Mouse (Mus musculus) MEL (cell line): ENCODE measurements around the gene Myt1l. TPM values are rescaled to one million over a fixed set of nuclear protein-coding genes. Genes with fewer than 3 reads are reported as not detected.

Source experiments
- DNase-seq: peaks from one replicate; pipeline ENCODE4 v3.0.0; 2011; ENCODE audit warnings: low read depth, low spot score
- H3K27ac ChIP-seq: 2 replicates; pipeline ENCODE4 v1.5.1; 2012; ENCODE audit warnings: low read depth, mild to moderate bottlenecking, control low read depth, low read length, moderate library complexity; ENCODE audit not compliant: control insufficient read depth
- H3K27me3 ChIP-seq, 2 experiments: fragments of 150-350 bp in 1 of 2; sonication (generic) in 1 of 2; 2 replicates each; pipeline ENCODE4 v1.6.1; 2012; ENCODE audit warnings: low read length in 2 of 2, mild to moderate bottlenecking in 2 of 2, improper control_type of control experiment in 1 of 2, moderate library complexity in 1 of 2; ENCODE audit not compliant: insufficient read depth in 2 of 2, control insufficient read depth in 1 of 2
- H3K36me3 ChIP-seq, 2 experiments: 2 replicates each; pipeline ENCODE4 v1.6.1; 2012 to 2014; ENCODE audit warnings: low read length in 2 of 2, improper control_type of control experiment in 1 of 2, inconsistent platforms in 1 of 2, mild to moderate bottlenecking in 1 of 2; ENCODE audit not compliant: insufficient read depth in 2 of 2, control insufficient read depth in 1 of 2
- H3K4me1 ChIP-seq, 2 experiments: fragments of 150-350 bp in 1 of 2; sonication (generic) in 1 of 2; 2 replicates each; pipeline ENCODE4 v1.6.1; 2012; ENCODE audit warnings: low read length in 2 of 2, improper control_type of control experiment in 1 of 2, mild to moderate bottlenecking in 1 of 2; ENCODE audit not compliant: insufficient read depth in 2 of 2, control insufficient read depth in 1 of 2
- H3K4me3 ChIP-seq, 2 experiments: fragments of 150-350 bp in 1 of 2; sonication (generic) in 1 of 2; 2 replicates each; pipeline ENCODE4 v1.5.1; 2012; ENCODE audit warnings: low read depth in 2 of 2, low read length in 2 of 2, mild to moderate bottlenecking in 2 of 2, moderate library complexity in 2 of 2, control low read depth in 1 of 2, improper control_type of control experiment in 1 of 2; ENCODE audit not compliant: control insufficient read depth in 1 of 2, insufficient read depth in 1 of 2
- H3K79me2 ChIP-seq: 2 replicates; pipeline ENCODE4 v1.6.1; 2012; ENCODE audit warnings: mild to moderate bottlenecking, low read length, moderate library complexity; ENCODE audit not compliant: control insufficient read depth, poor library complexity, insufficient read depth
- H3K9ac ChIP-seq: 2 replicates; pipeline ENCODE4 v1.6.1; 2012; ENCODE audit warnings: low read depth, mild to moderate bottlenecking, control low read depth, low read length, moderate library complexity; ENCODE audit not compliant: control insufficient read depth, poor library complexity, severe bottlenecking
- H3K9me3 ChIP-seq: fragments of 150-350 bp; sonication (generic); replicated peaks from 2 replicates; pipeline ENCODE4 v1.6.1; 2012; ENCODE audit warnings: mild to moderate bottlenecking, low read length, improper control_type of control experiment, moderate library complexity; ENCODE audit not compliant: insufficient read depth
- BHLHE40 ChIP-seq: IDR thresholded peaks from 2 replicates; pipeline ENCODE4 v1.6.1; 2012; ENCODE audit warnings: low read depth, mild to moderate bottlenecking, inconsistent platforms, low read length, improper control_type of control experiment, borderline replicate concordance
- CHD1 ChIP-seq: IDR thresholded peaks from 2 replicates; pipeline ENCODE4 v1.6.1; 2012; ENCODE audit warnings: low read depth, mild to moderate bottlenecking, inconsistent platforms, low read length, improper control_type of control experiment
- CHD2 ChIP-seq: IDR thresholded peaks from 2 replicates; pipeline ENCODE4 v1.6.1; 2011; ENCODE audit warnings: low read length, improper control_type of control experiment
- CTCF ChIP-seq, 3 experiments: IDR thresholded peaks in 2 of 3; conservative IDR thresholded peaks in 1 of 3; 2 replicates each; pipeline ENCODE4 v1.5.1; 2011 to 2012; ENCODE audit warnings: low read length in 3 of 3, low read depth in 2 of 3, mild to moderate bottlenecking in 2 of 3, improper control_type of control experiment in 1 of 3, inconsistent platforms in 1 of 3, mixed read lengths in 1 of 3, moderate library complexity in 1 of 3; ENCODE audit not compliant: control insufficient read depth in 1 of 3, insufficient read depth in 1 of 3, poor library complexity in 1 of 3, severe bottlenecking in 1 of 3
- E2F4 ChIP-seq: IDR thresholded peaks from 2 replicates; pipeline ENCODE4 v1.6.1; 2011; ENCODE audit warnings: low read depth, low read length, improper control_type of control experiment, borderline replicate concordance
- EP300 ChIP-seq, 2 experiments: IDR thresholded peaks; 2 replicates each; pipeline ENCODE4 v1.6.1; 2011; ENCODE audit warnings: improper control_type of control experiment in 2 of 2, low read length in 2 of 2, low read depth in 1 of 2, mild to moderate bottlenecking in 1 of 2
- ETS1 ChIP-seq: IDR thresholded peaks from 2 replicates; pipeline ENCODE4 v1.6.1; 2012; ENCODE audit warnings: low read depth, mild to moderate bottlenecking, inconsistent platforms, low read length, improper control_type of control experiment, moderate library complexity
- GATA1 ChIP-seq: IDR thresholded peaks from 2 replicates; pipeline ENCODE4 v1.6.1; 2011; ENCODE audit warnings: low read depth, low read length, improper control_type of control experiment
- HCFC1 ChIP-seq: IDR thresholded peaks from 2 replicates; pipeline ENCODE4 v1.6.1; 2012; ENCODE audit warnings: low read depth, mild to moderate bottlenecking, inconsistent platforms, low read length, improper control_type of control experiment, moderate library complexity
- JUND ChIP-seq: IDR thresholded peaks from 2 replicates; pipeline ENCODE4 v1.6.1; 2011; ENCODE audit warnings: low read depth, mild to moderate bottlenecking, improper control_type of control experiment, low read length
- KAT2A ChIP-seq: conservative IDR thresholded peaks from 2 replicates; pipeline ENCODE4 v1.6.1; 2012; ENCODE audit warnings: low read depth, low read length, improper control_type of control experiment, inconsistent platforms
- MAX ChIP-seq: IDR thresholded peaks from 2 replicates; pipeline ENCODE4 v1.6.1; 2011; ENCODE audit warnings: low read length, improper control_type of control experiment
- MAZ ChIP-seq: IDR thresholded peaks from 2 replicates; pipeline ENCODE4 v1.6.1; 2012; ENCODE audit warnings: low read depth, mild to moderate bottlenecking, inconsistent platforms, low read length, improper control_type of control experiment
- MXI1 ChIP-seq: IDR thresholded peaks from 2 replicates; pipeline ENCODE4 v1.6.1; 2011; ENCODE audit warnings: mild to moderate bottlenecking, low read depth, low read length, improper control_type of control experiment
- MYB ChIP-seq: IDR thresholded peaks from 2 replicates; pipeline ENCODE4 v1.6.1; 2011; ENCODE audit warnings: mild to moderate bottlenecking, low read depth, low read length, improper control_type of control experiment
- NELFE ChIP-seq: IDR thresholded peaks from 2 replicates; pipeline ENCODE4 v1.6.1; 2011; ENCODE audit warnings: low read depth, low read length, improper control_type of control experiment
- NRF1 ChIP-seq: IDR thresholded peaks from 2 replicates; pipeline ENCODE4 v1.6.1; 2014; ENCODE audit warnings: low read depth, mild to moderate bottlenecking, inconsistent platforms, low read length, improper control_type of control experiment, moderate library complexity; ENCODE audit not compliant: poor library complexity, insufficient read depth, severe bottlenecking
- POLR2AphosphoS5 ChIP-seq: IDR thresholded peaks from 2 replicates; pipeline ENCODE4 v1.6.1; 2012; ENCODE audit warnings: low read depth, borderline replicate concordance, mild to moderate bottlenecking, inconsistent platforms, low read length, moderate library complexity, mixed read lengths
- RAD21 ChIP-seq: IDR thresholded peaks from 2 replicates; pipeline ENCODE4 v1.6.1; 2011; ENCODE audit warnings: mild to moderate bottlenecking, low read depth, low read length, improper control_type of control experiment
- SIN3A ChIP-seq: IDR thresholded peaks from 2 replicates; pipeline ENCODE4 v1.6.1; 2012; ENCODE audit warnings: low read length, improper control_type of control experiment, inconsistent platforms
- SMC3 ChIP-seq: IDR thresholded peaks from 2 replicates; pipeline ENCODE4 v1.6.1; 2011; ENCODE audit warnings: low read depth, low read length, improper control_type of control experiment
- TCF12 ChIP-seq: IDR thresholded peaks from 2 replicates; pipeline ENCODE4 v1.6.1; 2014; ENCODE audit warnings: low read depth, mild to moderate bottlenecking, inconsistent platforms, low read length, improper control_type of control experiment, moderate library complexity
- UBTF ChIP-seq: IDR thresholded peaks from 2 replicates; pipeline ENCODE4 v1.6.1; 2012; ENCODE audit warnings: low read depth, mild to moderate bottlenecking, inconsistent platforms, low read length, improper control_type of control experiment, moderate library complexity, borderline replicate concordance; ENCODE audit not compliant: insufficient read depth
- USF1 ChIP-seq: IDR thresholded peaks from 2 replicates; pipeline ENCODE4 v1.6.1; 2014; ENCODE audit warnings: low read depth, mild to moderate bottlenecking, inconsistent platforms, low read length, improper control_type of control experiment, moderate library complexity
- USF2 ChIP-seq, 2 experiments: IDR thresholded peaks; 2 replicates each; pipeline ENCODE4 v1.6.1; 2011 to 2012; ENCODE audit warnings: improper control_type of control experiment in 2 of 2, low read length in 2 of 2, borderline replicate concordance in 1 of 2, inconsistent platforms in 1 of 2, low read depth in 1 of 2, mild to moderate bottlenecking in 1 of 2; ENCODE audit not compliant: insufficient read depth in 1 of 2
- ZKSCAN1 ChIP-seq: IDR thresholded peaks from 2 replicates; pipeline ENCODE4 v1.6.1; 2012; ENCODE audit warnings: low read depth, mild to moderate bottlenecking, inconsistent platforms, low read length, improper control_type of control experiment, moderate library complexity
- ZNF384 ChIP-seq: IDR thresholded peaks from 2 replicates; pipeline ENCODE4 v1.6.1; 2012; ENCODE audit warnings: low read depth, mild to moderate bottlenecking, inconsistent platforms, low read length, improper control_type of control experiment
- polyA plus RNA-seq, 2 experiments: library from polyadenylated mRNA; stranded (reverse) in 1 of 2; unstranded in 1 of 2; fragments of >175 nt in 1 of 2; fragments of >200 nt in 1 of 2; gene quantifications; 2 replicates each; pipeline versions ENCODE4 v1.2.1 to v1.2.4; 2012; ENCODE audit warnings: low replicate concordance in 2 of 2, low read depth in 1 of 2; ENCODE audit not compliant: insufficient read length in 2 of 2, insufficient read depth in 1 of 2, missing spikeins in 1 of 2
- total RNA-seq: library from RNA; depleted of rRNA; stranded (reverse); fragments of 300-350 nt; gene quantifications from 2 replicates; pipeline ENCODE4 v1.2.3, GENCODE M21; 2012

The Myt1l gene
- total and polyA plus RNA-seq, 3 experiments = not detected

GRCm38 (mm10) chr12:29930591-29930990 is 402.4 kb downstream of the Myt1l start:
- H3K36me3 ChIP-seq = no peaks in the 10 kb centered on the region
- H3K9ac ChIP-seq = no peak overlapping the region
- no peak for DNase-seq
- H3K27me3 ChIP-seq = no peaks in the 10 kb centered on the region
- H3K4me3 ChIP-seq = no peak overlapping the region
- H3K79me2 ChIP-seq = no peaks in the 10 kb centered on the region
- no peaks in the 10 kb centered on the region for H3K4me1 ChIP-seq
- H3K27ac ChIP-seq = no peak overlapping the region
- TF ChIP-seq CTCF (IDR thresholded peaks at IDR 0.05 in 2 of 3, conservative IDR thresholded peaks at IDR 0.05 in 1 of 3; ENCODE audit: control insufficient read depth in 1 of 3, insufficient read depth in 1 of 3, low read depth in 2 of 3, low read length in 3 of 3, poor library complexity in 1 of 3, severe bottlenecking in 1 of 3) (no peak), TCF12 (no peak), NRF1 (no peak), ZNF384 (no peak)
- TF ChIP-seq, all 39 proteins: peak for 0
- H3K9me3 ChIP-seq = no peaks in the 10 kb centered on the region

GRCm38 (mm10) chr12:29932951-29933350 is 404.8 kb downstream of the Myt1l start:
- H3K79me2 ChIP-seq = no peaks in the 10 kb centered on the region
- no peak overlapping the region for H3K27ac ChIP-seq
- no peak overlapping the region for H3K9ac ChIP-seq
- no peak overlapping the region for H3K4me3 ChIP-seq
- H3K4me1 ChIP-seq = no peaks in the 10 kb centered on the region
- H3K27me3 ChIP-seq = no peaks in the 10 kb centered on the region
- TF ChIP-seq SIN3A (no peak), UBTF (no peak), MXI1 (no peak), CTCF (IDR thresholded peaks at IDR 0.05 in 2 of 3, conservative IDR thresholded peaks at IDR 0.05 in 1 of 3; ENCODE audit: control insufficient read depth in 1 of 3, insufficient read depth in 1 of 3, low read depth in 2 of 3, low read length in 3 of 3, poor library complexity in 1 of 3, severe bottlenecking in 1 of 3) (no peak), MAZ (no peak), RAD21 (no peak), MAX (no peak), POLR2AphosphoS5 (no peak), NELFE (no peak), EP300 (IDR thresholded peaks at IDR 0.05; ENCODE audit: low read depth in 1 of 2, low read length in 2 of 2) (no peak), CHD2 (no peak), HCFC1 (no peak)
- DNase-seq = no peak
- H3K36me3 ChIP-seq = no peaks in the 10 kb centered on the region
- no peaks in the 10 kb centered on the region for H3K9me3 ChIP-seq

- H3K9ac ChIP-seq = no peak overlapping the region
- no peaks in the 10 kb centered on the region for H3K36me3 ChIP-seq
- H3K27me3 ChIP-seq = no peaks in the 10 kb centered on the region
- H3K27ac ChIP-seq = no peak overlapping the region
- H3K4me3 ChIP-seq = no peak overlapping the region
- DNase-seq = no peak
- no peaks in the 10 kb centered on the region for H3K79me2 ChIP-seq
- H3K9me3 ChIP-seq = no peaks in the 10 kb centered on the region
- H3K4me1 ChIP-seq = no peaks in the 10 kb centered on the region
- no peak for TF ChIP-seq ETS1
- no peak for TF ChIP-seq SMC3
- TF ChIP-seq USF2 (IDR thresholded peaks at IDR 0.05; ENCODE audit: borderline replicate concordance in 1 of 2, insufficient read depth in 1 of 2, low read depth in 1 of 2, low read length in 2 of 2) = no peak
- no peak for TF ChIP-seq USF1
- no peak for TF ChIP-seq JUND
- no peak for TF ChIP-seq MYB
- no peak for TF ChIP-seq GATA1
- TF ChIP-seq CHD1 = no peak
- TF ChIP-seq ZKSCAN1 = no peak
- no peak for TF ChIP-seq BHLHE40
- TF ChIP-seq CHD2 = no peak
- TF ChIP-seq MXI1 = no peak
- TF ChIP-seq E2F4 = no peak
- TF ChIP-seq KAT2A = no peak
- no peak for TF ChIP-seq ZNF384
Measured at GRCm38 (mm10) chr12:29933501-29933900, 405.3 kb downstream of the Myt1l start.
